Mouse (Mus musculus): Measurements from ENCODE around the gene Tnks2. TPM values are rescaled to one million over a fixed set of nuclear protein-coding genes. Genes with fewer than 3 reads are reported as not detected.

Tnks2 gene
- polyA plus RNA-seq, 2 experiments, result 19.0 to 19.4 TPM

GRCm38 (mm10) chr19:36795277-36795676 is 38.8 kb upstream of the Tnks2 start:
- ATAC-seq (ENCODE audit: insufficient read depth), result peak; percentile 50; the same call in 1 of the 2 replicates
- H3K4me2 ChIP-seq (ENCODE audit: low read depth), result peak overlapping the region; percentile 4; the same call in 1 of the 2 replicates
- no peaks in the 10 kb centered on the region for H3K36me3 ChIP-seq (replicated peaks; ENCODE audit: control insufficient read depth, insufficient read depth, low read depth)
- TF ChIP-seq EP300 (IDR thresholded peaks at IDR 0.05; ENCODE audit: low read depth) (no peak), CTCF (IDR thresholded peaks at IDR 0.05; ENCODE audit: low read depth) (no peak)
- no peak overlapping the region for H3K27ac ChIP-seq
- DNase-seq (ENCODE audit: low read depth in 3 of 3, low spot score in 3 of 3), result peak in 1 of 3 experiments; percentile 13
- no peak overlapping the region for H3K9ac ChIP-seq (replicated peaks)
- no peak overlapping the region for H3K4me3 ChIP-seq (ENCODE audit: insufficient read depth in 1 of 2, low read depth in 2 of 2, low read length in 2 of 2)
- WGBS (ENCODE audit: insufficient replicate concordance), result 46% methylated on average over 3 of the region's 3 CpGs
- H3K9me3 ChIP-seq (ENCODE audit: control insufficient read depth, low read length), result no peaks in the 10 kb centered on the region
- H3K4me1 ChIP-seq (replicated peaks; ENCODE audit: control insufficient read depth in 2 of 2, insufficient read depth in 2 of 2, low read length in 1 of 2), result peaks cover 0 to 4% of the 10 kb centered on the region in 2 experiments; a peak in 2 of 4 replicates
- no peaks in the 10 kb centered on the region for H3K27me3 ChIP-seq (ENCODE audit: control insufficient read depth, insufficient read depth, low read length)

DNA sequence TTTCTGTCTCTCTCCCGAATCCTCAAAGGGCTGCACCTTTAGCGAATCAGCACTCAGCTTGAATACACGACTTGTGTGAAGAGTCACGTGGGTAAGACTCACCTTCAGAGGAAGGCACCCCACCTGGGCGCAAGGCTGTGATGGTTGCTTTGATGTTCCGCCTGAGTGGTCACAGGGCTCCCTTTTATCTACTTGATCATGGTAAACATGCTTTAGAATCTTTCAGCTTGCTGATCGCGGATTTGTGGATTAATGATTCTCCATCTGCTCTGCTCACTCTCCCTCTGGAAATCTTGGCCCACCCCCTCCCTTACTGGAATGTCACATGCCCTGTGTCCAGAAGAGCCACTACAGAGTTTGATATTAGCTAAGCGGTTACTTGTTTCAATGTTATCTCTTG is 37.1 kb upstream of the Tnks2 start:
- Histone ChIP-seq H3K27ac (no peak overlapping the region), H3K4me1 (replicated peaks; ENCODE audit: control insufficient read depth in 2 of 2, insufficient read depth in 2 of 2, low read length in 1 of 2) (peaks cover 0 to 4% of the 10 kb centered on the region in 2 experiments; a peak in 2 of 4 replicates)

GRCm38 (mm10) chr19:36800288-36800687 is 33.7 kb upstream of the Tnks2 start:
- peaks cover 3% of the 10 kb centered on the region; the same call in 1 of the 2 replicates for H3K9me3 ChIP-seq (ENCODE audit: control insufficient read depth, low read length)
- DNase-seq (ENCODE audit: low read depth in 3 of 3, low spot score in 3 of 3) (no peak), ATAC-seq (ENCODE audit: insufficient read depth) (peak; percentile 18; the same call in 1 of the 2 replicates)
- WGBS (ENCODE audit: insufficient replicate concordance), result 58% methylated on average over 7 of the region's 7 CpGs
- no peak overlapping the region for H3K4me2 ChIP-seq (ENCODE audit: low read depth)
- H3K4me3 ChIP-seq (ENCODE audit: insufficient read depth in 1 of 2, low read depth in 2 of 2, low read length in 2 of 2), result no peak overlapping the region
- H3K9ac ChIP-seq (replicated peaks), result no peak overlapping the region
- no peak for TF ChIP-seq EP300 (IDR thresholded peaks at IDR 0.05; ENCODE audit: low read depth)
- no peak for TF ChIP-seq CTCF (IDR thresholded peaks at IDR 0.05; ENCODE audit: low read depth)
- H3K36me3 ChIP-seq (replicated peaks; ENCODE audit: control insufficient read depth, insufficient read depth, low read depth), result no peaks in the 10 kb centered on the region
- H3K27ac ChIP-seq, result no peak overlapping the region
- H3K4me1 ChIP-seq (replicated peaks; ENCODE audit: control insufficient read depth in 2 of 2, insufficient read depth in 2 of 2, low read length in 1 of 2), result peaks cover 0 to 4% of the 10 kb centered on the region in 2 experiments; a peak in 2 of 4 replicates
- no peaks in the 10 kb centered on the region for H3K27me3 ChIP-seq (ENCODE audit: control insufficient read depth, insufficient read depth, low read length)

More for the DNA sequence above, 37.1 kb upstream of the Tnks2 start:
- Histone ChIP-seq H3K9me3 (ENCODE audit: control insufficient read depth, low read length) (no peaks in the 10 kb centered on the region), H3K36me3 (replicated peaks; ENCODE audit: control insufficient read depth, insufficient read depth, low read depth) (no peaks in the 10 kb centered on the region), H3K27me3 (ENCODE audit: control insufficient read depth, insufficient read depth, low read length) (no peaks in the 10 kb centered on the region), H3K4me2 (ENCODE audit: low read depth) (no peak overlapping the region), H3K9ac (replicated peaks) (no peak overlapping the region), H3K4me3 (ENCODE audit: insufficient read depth in 1 of 2, low read depth in 2 of 2, low read length in 2 of 2) (no peak overlapping the region)
- ATAC-seq (ENCODE audit: insufficient read depth), result no peak
- no peak for TF ChIP-seq EP300 (IDR thresholded peaks at IDR 0.05; ENCODE audit: low read depth)
- TF ChIP-seq CTCF (IDR thresholded peaks at IDR 0.05; ENCODE audit: low read depth), result no peak
- WGBS (ENCODE audit: insufficient replicate concordance), result 58% methylated on average over 9 of the region's 9 CpGs
- no peak for DNase-seq (ENCODE audit: low read depth in 3 of 3, low spot score in 3 of 3)

DNA sequence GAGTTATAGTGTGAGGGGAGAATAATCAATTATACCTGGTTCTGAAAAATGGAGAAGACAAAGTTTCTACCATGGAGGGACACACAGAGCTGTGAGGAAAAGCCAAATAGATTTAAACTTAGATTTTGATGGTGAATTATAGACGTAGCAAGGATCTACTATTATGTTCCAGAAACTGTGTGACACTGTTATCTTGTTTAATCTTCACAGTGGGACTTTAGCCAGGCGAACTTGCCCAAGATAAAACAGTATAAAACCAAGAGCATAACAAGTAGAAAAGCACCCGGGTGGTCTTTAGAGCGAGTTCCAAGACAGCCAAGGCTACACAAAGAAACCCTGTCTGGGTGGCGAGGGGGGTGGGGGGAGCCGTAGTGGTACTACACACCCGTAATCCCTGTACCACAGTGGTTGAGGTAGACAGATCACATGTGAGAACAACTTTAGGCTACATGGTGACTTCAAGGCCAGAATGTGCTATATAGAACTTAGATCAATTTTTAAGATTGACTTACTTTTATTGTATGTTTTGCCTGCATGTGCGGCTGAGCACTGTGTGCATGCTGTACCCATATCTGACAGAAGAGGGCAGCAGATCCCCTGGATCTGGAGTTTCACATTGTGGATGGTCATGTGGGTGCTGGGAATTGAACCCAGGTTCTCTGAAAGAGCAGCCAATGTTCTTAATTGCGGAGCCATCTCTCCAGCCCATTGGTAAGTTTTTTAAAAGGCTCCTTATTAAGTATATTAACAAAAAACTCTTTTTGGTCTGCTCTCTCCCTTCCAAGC is 32.0 kb upstream of the Tnks2 start:
- TF ChIP-seq EP300 (IDR thresholded peaks at IDR 0.05; ENCODE audit: low read depth), result no peak
- peak; percentile 59 for TF ChIP-seq CTCF (IDR thresholded peaks at IDR 0.05; ENCODE audit: low read depth)
- Histone ChIP-seq H3K4me3 (ENCODE audit: insufficient read depth in 1 of 2, low read depth in 2 of 2, low read length in 2 of 2) (no peak overlapping the region), H3K9me3 (ENCODE audit: control insufficient read depth, low read length) (peaks cover 3% of the 10 kb centered on the region; the same call in 1 of the 2 replicates), H3K27ac (no peak overlapping the region), H3K36me3 (replicated peaks; ENCODE audit: control insufficient read depth, insufficient read depth, low read depth) (no peaks in the 10 kb centered on the region), H3K27me3 (ENCODE audit: control insufficient read depth, insufficient read depth, low read length) (no peaks in the 10 kb centered on the region), H3K4me2 (ENCODE audit: low read depth) (no peak overlapping the region), H3K9ac (replicated peaks) (no peak overlapping the region), H3K4me1 (replicated peaks; ENCODE audit: control insufficient read depth in 2 of 2, insufficient read depth in 2 of 2, low read length in 1 of 2) (peaks cover 0 to 2% of the 10 kb centered on the region in 2 experiments; a peak in 2 of 4 replicates)
- 69% methylated on average over 9 of the region's 9 CpGs for WGBS (ENCODE audit: insufficient replicate concordance)
- no peak for DNase-seq (ENCODE audit: low read depth in 3 of 3, low spot score in 3 of 3)
- no peak for ATAC-seq (ENCODE audit: insufficient read depth)

DNA sequence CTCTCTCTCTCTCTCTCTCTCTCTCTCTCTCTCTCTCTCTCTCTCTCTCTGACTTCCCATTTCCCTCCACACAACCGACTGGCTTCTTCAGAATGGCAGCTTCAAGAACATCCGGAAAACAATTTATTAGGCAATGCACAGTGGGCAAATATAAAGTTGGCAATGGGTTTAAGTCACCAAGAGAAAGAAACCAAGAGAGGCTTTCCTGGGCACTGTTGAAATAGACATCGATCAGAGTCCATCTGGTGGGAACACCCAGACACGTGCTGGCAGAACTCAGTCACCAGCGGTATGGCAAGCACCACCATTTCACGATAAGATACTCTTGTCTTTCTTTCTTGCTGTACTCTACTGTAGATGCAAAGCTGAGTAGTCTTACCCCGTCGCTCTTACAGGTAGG is 30.6 kb upstream of the Tnks2 start:
- Histone ChIP-seq H3K4me2 (ENCODE audit: low read depth) (no peak overlapping the region), H3K36me3 (replicated peaks; ENCODE audit: control insufficient read depth, insufficient read depth, low read depth) (no peaks in the 10 kb centered on the region), H3K4me3 (ENCODE audit: insufficient read depth in 1 of 2, low read depth in 2 of 2, low read length in 2 of 2) (no peak overlapping the region), H3K4me1 (replicated peaks; ENCODE audit: control insufficient read depth in 2 of 2, insufficient read depth in 2 of 2, low read length in 1 of 2) (no peaks in the 10 kb centered on the region; a peak in 1 of 4 replicates), H3K27ac (no peak overlapping the region), H3K9me3 (ENCODE audit: control insufficient read depth, low read length) (peaks cover 3% of the 10 kb centered on the region; the same call in 1 of the 2 replicates), H3K9ac (replicated peaks) (no peak overlapping the region), H3K27me3 (ENCODE audit: control insufficient read depth, insufficient read depth, low read length) (no peaks in the 10 kb centered on the region)
- no peak for TF ChIP-seq CTCF (IDR thresholded peaks at IDR 0.05; ENCODE audit: low read depth)
- WGBS (ENCODE audit: insufficient replicate concordance), result 75% methylated on average over 8 of the region's 8 CpGs
- DNase-seq (ENCODE audit: low read depth in 3 of 3, low spot score in 3 of 3), result no peak
- ATAC-seq (ENCODE audit: insufficient read depth), result no peak

Measured in liver, embryonic 14.5 days (tissue).